Mouse (Mus musculus): Measurements from ENCODE around the gene Tmem203. TPM values are rescaled to one million over a fixed set of nuclear protein-coding genes. Genes with fewer than 3 reads are reported as not detected.

Tmem203 gene
- total RNA-seq (2014; rRNA removed) (13.8 and 14.5 TPM in 2 replicates), polyA plus RNA-seq (2012; rRNA removed) (38.5 and 43.7 TPM in 2 replicates)

- TF ChIP-seq POLR2A (IDR thresholded peaks at IDR 0.05; ENCODE audit: extremely low read depth, insufficient read depth, low read length): peak; percentile 73; the same call in 1 of the 2 replicates
- TF ChIP-seq CTCF (IDR thresholded peaks at IDR 0.05; ENCODE audit: low read depth, low read length): no peak
- peak within 1 kb of the TSS; percentile 83 for H3K9ac ChIP-seq (ENCODE audit: low read depth, low read length)
- peak within 1 kb of the TSS; percentile 51 for H3K27ac ChIP-seq (replicated peaks; ENCODE audit: insufficient read depth, low read depth, low read length)
- peak within 1 kb of the TSS; percentile 78 for H3K4me3 ChIP-seq (ENCODE audit: insufficient read depth, low read depth, low read length)
- peaks cover 3% of the 10 kb centered on the region; the same call in 1 of the 2 replicates for H3K36me3 ChIP-seq (ENCODE audit: control insufficient read depth, insufficient read depth, low read length)
- no peaks in the 10 kb centered on the region for H3K27me3 ChIP-seq (ENCODE audit: control insufficient read depth, insufficient read depth, low read length)
- peaks cover 2% of the 10 kb centered on the region; the same call in 1 of the 2 replicates for H3K79me2 ChIP-seq (ENCODE audit: control insufficient read depth, insufficient read depth, low read length)
- peak; percentile 68 for DNase-seq (ENCODE audit: extremely low read depth, low read depth, low spot score)
- H3K4me1 ChIP-seq (ENCODE audit: control insufficient read depth, insufficient read depth, low read length): peaks cover 9% of the 10 kb centered on the region
- under 1% methylated on average over 39 of the region's 39 CpGs for WGBS
Observed at GRCm38 (mm10) chr2:25255284-25255779, at the start of gene Tmem203. Tmem203 (plus strand) TSS chr2:25255439.

GRCm38 (mm10) chr2:25207593-25207992 is 47.6 kb upstream of the Tmem203 start:
- peaks cover 10% of the 10 kb centered on the region for H3K4me1 ChIP-seq (ENCODE audit: control insufficient read depth, insufficient read depth, low read length)
- DNase-seq (ENCODE audit: extremely low read depth, low read depth, low spot score): no peak
- H3K36me3 ChIP-seq (ENCODE audit: control insufficient read depth, insufficient read depth, low read length): peaks cover 15% of the 10 kb centered on the region
- H3K79me2 ChIP-seq (ENCODE audit: control insufficient read depth, insufficient read depth, low read length): peaks cover 16% of the 10 kb centered on the region; the same call in 1 of the 2 replicates
- TF ChIP-seq CTCF (IDR thresholded peaks at IDR 0.05; ENCODE audit: low read depth, low read length): no peak
- no peak for TF ChIP-seq POLR2A (IDR thresholded peaks at IDR 0.05; ENCODE audit: extremely low read depth, insufficient read depth, low read length)
- H3K9ac ChIP-seq (ENCODE audit: low read depth, low read length): no peak overlapping the region
- WGBS: 50% methylated on average over 1 of the region's 1 CpGs
- H3K27ac ChIP-seq (replicated peaks; ENCODE audit: insufficient read depth, low read depth, low read length): no peak overlapping the region
- H3K27me3 ChIP-seq (ENCODE audit: control insufficient read depth, insufficient read depth, low read length): no peaks in the 10 kb centered on the region
- no peak overlapping the region for H3K4me3 ChIP-seq (ENCODE audit: insufficient read depth, low read depth, low read length)

GRCm38 (mm10) chr2:25210686-25211085 is 44.6 kb upstream of the Tmem203 start:
- Histone ChIP-seq H3K4me1 (ENCODE audit: control insufficient read depth, insufficient read depth, low read length) (peaks cover 10% of the 10 kb centered on the region), H3K27me3 (ENCODE audit: control insufficient read depth, insufficient read depth, low read length) (no peaks in the 10 kb centered on the region), H3K36me3 (ENCODE audit: control insufficient read depth, insufficient read depth, low read length) (peaks cover 2% of the 10 kb centered on the region; the same call in 1 of the 2 replicates), H3K27ac (replicated peaks; ENCODE audit: insufficient read depth, low read depth, low read length) (peak overlapping the region; percentile 76), H3K9ac (ENCODE audit: low read depth, low read length) (peak overlapping the region; percentile 95), H3K4me3 (ENCODE audit: insufficient read depth, low read depth, low read length) (peak overlapping the region; percentile 94), H3K79me2 (ENCODE audit: control insufficient read depth, insufficient read depth, low read length) (peaks cover 16% of the 10 kb centered on the region; the same call in 1 of the 2 replicates)
- WGBS: under 1% methylated on average over 24 of the region's 24 CpGs
- TF ChIP-seq POLR2A (IDR thresholded peaks at IDR 0.05; ENCODE audit: extremely low read depth, insufficient read depth, low read length) (no peak), CTCF (IDR thresholded peaks at IDR 0.05; ENCODE audit: low read depth, low read length) (no peak)
- no peak for DNase-seq (ENCODE audit: extremely low read depth, low read depth, low spot score)

- Histone ChIP-seq H3K4me3 (ENCODE audit: insufficient read depth, low read depth, low read length) (peak within 1 kb of the TSS; percentile 94), H3K27me3 (ENCODE audit: control insufficient read depth, insufficient read depth, low read length) (no peaks in the 10 kb centered on the region), H3K79me2 (ENCODE audit: control insufficient read depth, insufficient read depth, low read length) (peaks cover 16% of the 10 kb centered on the region; the same call in 1 of the 2 replicates), H3K4me1 (ENCODE audit: control insufficient read depth, insufficient read depth, low read length) (peaks cover 10% of the 10 kb centered on the region), H3K36me3 (ENCODE audit: control insufficient read depth, insufficient read depth, low read length) (peaks cover 2% of the 10 kb centered on the region; the same call in 1 of the 2 replicates), H3K9ac (ENCODE audit: low read depth, low read length) (peak within 1 kb of the TSS; percentile 95), H3K27ac (replicated peaks; ENCODE audit: insufficient read depth, low read depth, low read length) (peak within 1 kb of the TSS; percentile 76)
- WGBS: 1% methylated on average over 44 of the region's 44 CpGs
- no peak for TF ChIP-seq CTCF (IDR thresholded peaks at IDR 0.05; ENCODE audit: low read depth, low read length)
- TF ChIP-seq POLR2A (IDR thresholded peaks at IDR 0.05; ENCODE audit: extremely low read depth, insufficient read depth, low read length): peak; percentile 60
- DNase-seq (ENCODE audit: extremely low read depth, low read depth, low spot score): peak; percentile 75
Observed at GRCm38 (mm10) chr2:25211121-25211670, 44.0 kb upstream of the Tmem203 start, which contains the start of gene Nelfb. Nelfb (minus strand) TSS chr2:25211489.

GRCm38 (mm10) chr2:25213266-25213865 is 41.9 kb upstream of the Tmem203 start:
- no peak overlapping the region for H3K4me3 ChIP-seq (ENCODE audit: insufficient read depth, low read depth, low read length)
- peaks cover 2% of the 10 kb centered on the region; the same call in 1 of the 2 replicates for H3K36me3 ChIP-seq (ENCODE audit: control insufficient read depth, insufficient read depth, low read length)
- peaks cover 10% of the 10 kb centered on the region for H3K4me1 ChIP-seq (ENCODE audit: control insufficient read depth, insufficient read depth, low read length)
- H3K79me2 ChIP-seq (ENCODE audit: control insufficient read depth, insufficient read depth, low read length): peaks cover 16% of the 10 kb centered on the region; the same call in 1 of the 2 replicates
- no peak overlapping the region for H3K9ac ChIP-seq (ENCODE audit: low read depth, low read length)
- no peak for DNase-seq (ENCODE audit: extremely low read depth, low read depth, low spot score)
- 79% methylated on average over 23 of the region's 23 CpGs for WGBS
- no peak overlapping the region for H3K27ac ChIP-seq (replicated peaks; ENCODE audit: insufficient read depth, low read depth, low read length)
- TF ChIP-seq POLR2A (IDR thresholded peaks at IDR 0.05; ENCODE audit: extremely low read depth, insufficient read depth, low read length): no peak
- TF ChIP-seq CTCF (IDR thresholded peaks at IDR 0.05; ENCODE audit: low read depth, low read length): no peak
- H3K27me3 ChIP-seq (ENCODE audit: control insufficient read depth, insufficient read depth, low read length): no peaks in the 10 kb centered on the region
